ENCODE assay signal across 28 mouse cellular contexts in the genomic region with DNA sequence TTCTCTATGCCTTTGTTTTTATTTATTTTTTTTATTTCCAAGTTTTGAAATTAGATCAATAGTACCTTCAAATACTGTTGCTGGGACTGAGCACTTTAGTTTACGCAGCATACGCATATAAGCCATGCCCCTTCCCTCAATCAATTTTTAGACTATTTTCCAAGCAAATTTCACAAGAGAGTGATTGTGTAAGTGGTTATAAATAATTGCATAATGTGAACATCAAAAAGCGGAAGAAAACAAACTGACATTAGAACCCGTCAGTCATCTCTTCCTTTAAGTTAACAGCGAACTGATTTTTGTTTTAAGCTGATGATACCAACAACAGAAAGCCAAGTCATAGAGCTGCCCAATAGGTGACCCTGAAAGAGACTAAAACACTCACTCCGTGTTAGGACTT. TPM values are rescaled to one million over a fixed set of nuclear protein-coding genes. Genes with fewer than 3 reads are reported as not detected.
DNase-seq lines count a peak whose midpoint lies in the region; ATAC-seq and TF ChIP-seq lines count a peak whose summit lies in the region.
"Had no signal": no experiment of that assay in that cellular context is flagged by ENCODE, and none has a peak within 500 bp of the region (broad histone marks: within the 10 kb centered on the region; RNA-seq: fewer than 3 reads in every experiment).

No protein-coding gene starts in this region.

- TF ChIP-seq POLR2A in liver, adult 2 months (IDR thresholded peaks at IDR 0.05; ENCODE audit: extremely low read depth, insufficient read depth, low read length) = no peak

- H3K4me3 ChIP-seq in liver, adult 2 months (ENCODE audit: insufficient read depth, low read depth, low read length) = peak overlapping the region; percentile 40; the same call in 1 of the 2 replicates
- no peak overlapping the region for H3K4me3 ChIP-seq in liver, embryonic 12.5 days
- peak overlapping the region; percentile 7; the same call in 1 of the 2 replicates for H3K4me3 ChIP-seq in macrophage (ENCODE audit: inconsistent target)
- H3K4me3 ChIP-seq in midbrain, embryonic 11.5 days (ENCODE audit: low read depth, low read length) = no peak overlapping the region
- H3K4me3 ChIP-seq: embryonic facial prominence, embryonic 12.5 days; forebrain, embryonic 15.5 days; heart, embryonic 10.5 days; heart, embryonic 15.5 days; hindbrain, embryonic 10.5 days had no signal

- H3K9ac ChIP-seq in liver, adult 2 months (ENCODE audit: low read depth, low read length) = no peak overlapping the region
- H3K9ac ChIP-seq in liver, embryonic 12.5 days = no peak overlapping the region
- H3K9ac ChIP-seq in midbrain, embryonic 11.5 days (ENCODE audit: low read length) = no peak overlapping the region
- H3K9ac ChIP-seq: embryonic facial prominence, embryonic 12.5 days; forebrain, embryonic 15.5 days; heart, embryonic 15.5 days; hindbrain, embryonic 14.5 days had no signal

- TF ChIP-seq CTCF in liver, adult 2 months (IDR thresholded peaks at IDR 0.05; ENCODE audit: low read depth, low read length) = no peak

- H3K27ac ChIP-seq in liver, adult 2 months (replicated peaks; ENCODE audit: insufficient read depth, low read depth, low read length) = 0 out of 2 replicates have a peak overlapping the region, but pooled peaks have one; percentile 17
- no peak overlapping the region for H3K27ac ChIP-seq in liver, embryonic 12.5 days
- H3K27ac ChIP-seq in macrophage = peak overlapping the region; percentile 55
- no peak overlapping the region for H3K27ac ChIP-seq in midbrain, embryonic 11.5 days (ENCODE audit: low read depth, low read length)
- H3K27ac ChIP-seq: embryonic facial prominence, embryonic 12.5 days; forebrain, embryonic 15.5 days; heart, embryonic 10.5 days; heart, embryonic 15.5 days; hindbrain, embryonic 10.5 days; hindbrain, embryonic 14.5 days had no signal

- no peaks in the 10 kb centered on the region for H3K36me3 ChIP-seq in liver, adult 2 months (ENCODE audit: control insufficient read depth, insufficient read depth, low read length)
- H3K36me3 ChIP-seq in liver, embryonic 12.5 days = no peaks in the 10 kb centered on the region
- H3K36me3 ChIP-seq in macrophage (ENCODE audit: inconsistent target) = peaks cover 11% of the 10 kb centered on the region
- H3K36me3 ChIP-seq in midbrain, embryonic 11.5 days (ENCODE audit: control insufficient read depth, insufficient read depth, low read length) = no peaks in the 10 kb centered on the region
- H3K36me3 ChIP-seq: embryonic facial prominence, embryonic 12.5 days; forebrain, embryonic 15.5 days; heart, embryonic 10.5 days; heart, embryonic 15.5 days; hindbrain, embryonic 10.5 days had no signal

- DNase-seq in liver, adult 2 months (ENCODE audit: extremely low read depth, low read depth, low spot score) = peak; percentile 84
- peak; percentile 17 for DNase-seq in lung, postnatal 36 days
- DNase-seq in lung, postnatal 25 days (ENCODE audit: low spot score) = no peak
- no peak for DNase-seq in midbrain, embryonic 11.5 days (ENCODE audit: low spot score, missing footprints)
- no peak for DNase-seq in thymus, postnatal 0 days (ENCODE audit: low spot score)
- DNase-seq: adrenal gland, adult 2 months; adrenal gland, postnatal 25 days; cerebellum, adult 11 months; cerebellum, adult 8-10 months; cerebellum, postnatal 14 days; gastrocnemius, postnatal 36 days; heart, adult 18-20 months; heart, postnatal 14 days had no signal

- no peak overlapping the region for H3K4me2 ChIP-seq in liver, embryonic 12.5 days
- H3K4me2 ChIP-seq in midbrain, embryonic 11.5 days = no peak overlapping the region
- H3K4me2 ChIP-seq: embryonic facial prominence, embryonic 12.5 days; forebrain, embryonic 15.5 days; heart, embryonic 15.5 days; hindbrain, embryonic 14.5 days had no signal

- no peak for ATAC-seq in liver, embryonic 12.5 days
- peak; percentile 70 for ATAC-seq in neutrophil, adult 5-6 weeks (ENCODE audit: extremely low read depth, insufficient number of reproducible peaks, low FRiP score, poor library complexity, severe bottlenecking)
- no peak for ATAC-seq in midbrain, embryonic 11.5 days (ENCODE audit: low FRiP score)
- ATAC-seq: forebrain, embryonic 15.5 days; Patski had no signal

- H3K4me1 ChIP-seq in liver, adult 2 months (ENCODE audit: control insufficient read depth, insufficient read depth, low read length) = peaks cover 8% of the 10 kb centered on the region
- no peaks in the 10 kb centered on the region for H3K4me1 ChIP-seq in liver, embryonic 12.5 days
- H3K4me1 ChIP-seq in midbrain, embryonic 11.5 days (ENCODE audit: control insufficient read depth, insufficient read depth, low read length) = no peaks in the 10 kb centered on the region
- H3K4me1 ChIP-seq: embryonic facial prominence, embryonic 12.5 days; forebrain, embryonic 15.5 days; heart, embryonic 10.5 days; heart, embryonic 15.5 days; hindbrain, embryonic 10.5 days had no signal

- H3K27me3 ChIP-seq in liver, adult 2 months (ENCODE audit: control insufficient read depth, insufficient read depth, low read length) = no peaks in the 10 kb centered on the region
- no peaks in the 10 kb centered on the region for H3K27me3 ChIP-seq in liver, embryonic 12.5 days (replicated peaks)
- H3K27me3 ChIP-seq in midbrain, embryonic 11.5 days (ENCODE audit: control insufficient read depth, insufficient read depth, low read length) = no peaks in the 10 kb centered on the region
- H3K27me3 ChIP-seq: embryonic facial prominence, embryonic 12.5 days; forebrain, embryonic 15.5 days; heart, embryonic 15.5 days had no signal

- WGBS in liver, adult 2 months = 26% methylated on average over 6 of the region's 6 CpGs
- WGBS in liver, embryonic 12.5 days (ENCODE audit: insufficient replicate concordance) = 72% methylated on average over 6 of the region's 6 CpGs
- whole genome bisulfite sequencing in macrophage (ENCODE audit: missing documents) = 15% methylated on average over 6 of the region's 6 CpGs
- WGBS in midbrain, embryonic 11.5 days = 92% methylated on average over 6 of the region's 6 CpGs

- H3K79me2 ChIP-seq in liver, adult 2 months (ENCODE audit: control insufficient read depth, insufficient read depth, low read length) = no peaks in the 10 kb centered on the region
- H3K79me2 ChIP-seq in macrophage (ENCODE audit: inconsistent target) = peaks cover 7% of the 10 kb centered on the region; the same call in 1 of the 2 replicates

- H3K9me3 ChIP-seq in liver, embryonic 12.5 days (replicated peaks) = no peaks in the 10 kb centered on the region
- no peaks in the 10 kb centered on the region for H3K9me3 ChIP-seq in midbrain, embryonic 11.5 days (ENCODE audit: control insufficient read depth, low read length)
- H3K9me3 ChIP-seq: embryonic facial prominence, embryonic 12.5 days; forebrain, embryonic 15.5 days; heart, embryonic 10.5 days; heart, embryonic 15.5 days; hindbrain, embryonic 10.5 days had no signal

RNA-seq across cellular contexts. Expression of a gene that starts 19.6 kb away (rescaled TPM):
- 3.2 and 3.5 TPM in 2 replicates for total RNA-seq in liver, adult 2 months (2014; rRNA removed)
- polyA plus RNA-seq in liver, adult 2 months (2012; rRNA removed) = 0.20 and 0.34 TPM in 2 replicates
- polyA plus RNA-seq in liver, embryonic 12.5 days (2016; fragmentation: Nextera tagmentation; extraction: Ambion mirVana) = 0.24 and 0.38 TPM in 2 replicates
- total RNA-seq in macrophage (2018; cell fraction: chromatin; rRNA removed) = 1 to 10 TPM in 1 of 26 experiments, under 1 TPM in 14, not detected in 11; 0.12 to 1.0 (median 0.43) TPM
- total RNA-seq in macrophage (2018; cell fraction: cytosol; rRNA removed) = 1 to 10 TPM in 3 of 26 experiments, under 1 TPM in 23; 0.11 to 1.3 (median 0.52) TPM
- total RNA-seq in macrophage (2018; cell fraction: nucleus; rRNA removed) = 1 to 10 TPM in 1 of 26 experiments, under 1 TPM in 22, not detected in 3; 0.18 to 1.1 (median 0.50) TPM
- 0.12 to 0.80 TPM (median 0.65 TPM) in 3 replicates for polyA plus RNA-seq in macrophage (2018)
- total RNA-seq in neutrophil, adult 5-6 weeks (2017) = 3.6 and 4.3 TPM in 2 replicates
- polyA plus RNA-seq in midbrain, embryonic 11.5 days (2014; fragmentation: Nextera tagmentation; extraction: Ambion mirVana) = 1.2 and 1.3 TPM in 2 replicates
- 0.75 and 1.1 TPM in 2 replicates for polyA plus RNA-seq in thymus, postnatal 0 days (2015; fragmentation: Nextera tagmentation; extraction: Ambion mirVana)
- total RNA-seq: MEL had no signal
- polyA plus RNA-seq: Patski had no signal

RNA-seq across cellular contexts. Expression of a gene that starts 35.6 kb away (rescaled TPM):
- total RNA-seq in liver, adult 2 months (2014; rRNA removed) = 0.07 TPM in 1 of 2 replicates, not detected in the other
- polyA plus RNA-seq in liver, adult 2 months (2012; rRNA removed) = not detected in 2 replicates
- polyA plus RNA-seq in liver, embryonic 12.5 days (2016; fragmentation: Nextera tagmentation; extraction: Ambion mirVana) = 0.74 and 0.83 TPM in 2 replicates
- total RNA-seq in macrophage (2018; cell fraction: chromatin; rRNA removed) = 100 to 1,000 TPM in 2 of 26 experiments, 10 to 100 TPM in 7, 1 to 10 TPM in 8, under 1 TPM in 4, not detected in 5; 0.16 to 150 (median 3.5) TPM
- 10 to 100 TPM in 4 of 26 experiments, 1 to 10 TPM in 5, under 1 TPM in 17; 0.03 to 59.4 (median 0.27) TPM for total RNA-seq in macrophage (2018; cell fraction: cytosol; rRNA removed)
- total RNA-seq in macrophage (2018; cell fraction: nucleus; rRNA removed) = 10 to 100 TPM in 9 of 26 experiments, 1 to 10 TPM in 7, under 1 TPM in 9, not detected in 1; 0.21 to 86.2 (median 2.9) TPM
- 0.28 to 0.32 TPM (median 0.30 TPM) in 3 replicates for polyA plus RNA-seq in macrophage (2018)
- total RNA-seq in neutrophil, adult 5-6 weeks (2017) = 0.49 and 2.2 TPM in 2 replicates
- 0.06 TPM in 1 of 2 replicates, not detected in the other for polyA plus RNA-seq in midbrain, embryonic 11.5 days (2014; fragmentation: Nextera tagmentation; extraction: Ambion mirVana)
- polyA plus RNA-seq in thymus, postnatal 0 days (2015; fragmentation: Nextera tagmentation; extraction: Ambion mirVana) = 0.09 and 0.12 TPM in 2 replicates
- total RNA-seq: adrenal gland, postnatal 25 days; gastrocnemius, postnatal 36 days; heart, adult 18-20 months; MEL had no signal
- polyA plus RNA-seq: adrenal gland, adult 2 months; brain, embryonic 14.5 days; cortical plate, adult 2 months; forebrain, embryonic 11.5 days; forebrain, embryonic 15.5 days; hindbrain, embryonic 10.5 days; hindbrain, embryonic 14.5 days; Patski had no signal

RNA-seq across cellular contexts. Expression of a gene that starts 41.0 kb away (rescaled TPM):
- total RNA-seq in liver, adult 2 months (2014; rRNA removed) = not detected in 2 replicates
- not detected in 2 replicates for polyA plus RNA-seq in liver, adult 2 months (2012; rRNA removed)
- polyA plus RNA-seq in liver, embryonic 12.5 days (2016; fragmentation: Nextera tagmentation; extraction: Ambion mirVana) = not detected in 2 replicates
- not detected for total RNA-seq in macrophage (2018; cell fraction: chromatin; rRNA removed)
- under 1 TPM in 1 of 26 experiments, not detected in 25; 0.10 TPM for total RNA-seq in macrophage (2018; cell fraction: cytosol; rRNA removed)
- not detected for total RNA-seq in macrophage (2018; cell fraction: nucleus; rRNA removed)
- not detected in 3 replicates for polyA plus RNA-seq in macrophage (2018)
- 1.5 TPM in 1 of 2 replicates, not detected in the other for total RNA-seq in neutrophil, adult 5-6 weeks (2017)
- polyA plus RNA-seq in midbrain, embryonic 11.5 days (2014; fragmentation: Nextera tagmentation; extraction: Ambion mirVana) = not detected in 2 replicates
- not detected in 2 replicates for polyA plus RNA-seq in thymus, postnatal 0 days (2015; fragmentation: Nextera tagmentation; extraction: Ambion mirVana)
- total RNA-seq: adrenal gland, adult 2 months; adrenal gland, postnatal 25 days; gastrocnemius, adult 8-10 months; gastrocnemius, postnatal 36 days; heart, adult 18-20 months; heart, postnatal 14 days; MEL had no signal
- polyA plus RNA-seq: adrenal gland, adult 2 months; brain, embryonic 14.5 days; cortical plate, adult 2 months; embryonic facial prominence, embryonic 12.5 days; forebrain, embryonic 11.5 days; forebrain, embryonic 15.5 days; heart, embryonic 10.5 days; heart, embryonic 15.5 days; hindbrain, embryonic 10.5 days had no signal

Comparison
In these comparisons a context has a peak if more than half of its experiments do, and no peak if none do; other contexts are left out.
1. DNase-seq: peak in liver, adult 2 months (single experiment) and lung, postnatal 36 days (single experiment); none in lung, postnatal 25 days (single experiment), midbrain, embryonic 11.5 days (single experiment) and thymus, postnatal 0 days (single experiment).
2. H3K27ac ChIP-seq: peak in liver, adult 2 months (single experiment) and macrophage (single experiment); none in liver, embryonic 12.5 days (single experiment) and midbrain, embryonic 11.5 days (single experiment).
3. H3K4me3 ChIP-seq: peak in liver, adult 2 months (single experiment) and macrophage (single experiment); none in liver, embryonic 12.5 days (single experiment) and midbrain, embryonic 11.5 days (single experiment).